Mouse (Mus musculus): Measurements from ENCODE around the gene Radil. TPM values are rescaled to one million over a fixed set of nuclear protein-coding genes. Genes with fewer than 3 reads are reported as not detected.

Gene Radil
- total RNA-seq (2017), result not detected in 2 replicates

GRCm38 (mm10) chr5:142550706-142551652, at the start of gene Radil:
Gene Radil (minus strand): TSS chr5:142551098.
- peak; percentile 95 for ATAC-seq (replicated peaks; ENCODE audit: low read depth, poor library complexity, severe bottlenecking)

GRCm38 (mm10) chr5:142597648-142598390, 46.9 kb upstream of the Radil start:
- no peak for ATAC-seq (replicated peaks; ENCODE audit: low read depth, poor library complexity, severe bottlenecking)

GRCm38 (mm10) chr5:142596723-142597122, 45.8 kb upstream of the Radil start:
- ATAC-seq (replicated peaks; ENCODE audit: low read depth, poor library complexity, severe bottlenecking), result no peak

- ATAC-seq (replicated peaks; ENCODE audit: low read depth, poor library complexity, severe bottlenecking), result no peak
Measured at GRCm38 (mm10) chr5:142595698-142596097, 44.8 kb upstream of the Radil start.

GRCm38 (mm10) chr5:142590953-142591616, 40.2 kb upstream of the Radil start:
- no peak for ATAC-seq (replicated peaks; ENCODE audit: low read depth, poor library complexity, severe bottlenecking)

GRCm38 (mm10) chr5:142583616-142584126, 32.8 kb upstream of the Radil start:
- ATAC-seq (replicated peaks; ENCODE audit: low read depth, poor library complexity, severe bottlenecking), result no peak

GRCm38 (mm10) chr5:142581517-142581916, 30.6 kb upstream of the Radil start:
- peak; percentile 78; the same call in 1 of the 2 replicates for ATAC-seq (replicated peaks; ENCODE audit: low read depth, poor library complexity, severe bottlenecking)

- no peak for ATAC-seq (replicated peaks; ENCODE audit: low read depth, poor library complexity, severe bottlenecking)
Measured at GRCm38 (mm10) chr5:142578192-142578591, 27.3 kb upstream of the Radil start.

GRCm38 (mm10) chr5:142576832-142577231, 25.9 kb upstream of the Radil start:
- ATAC-seq (replicated peaks; ENCODE audit: low read depth, poor library complexity, severe bottlenecking), result no peak

- ATAC-seq (replicated peaks; ENCODE audit: low read depth, poor library complexity, severe bottlenecking), result no peak
Measured at GRCm38 (mm10) chr5:142574323-142575057, 23.6 kb upstream of the Radil start.

GRCm38 (mm10) chr5:142564606-142565005, 13.7 kb upstream of the Radil start:
- no peak for ATAC-seq (replicated peaks; ENCODE audit: low read depth, poor library complexity, severe bottlenecking)

GRCm38 (mm10) chr5:142560261-142560660, 9.4 kb upstream of the Radil start:
- no peak for ATAC-seq (replicated peaks; ENCODE audit: low read depth, poor library complexity, severe bottlenecking)

GRCm38 (mm10) chr5:142557397-142558067, 6.6 kb upstream of the Radil start:
- ATAC-seq (replicated peaks; ENCODE audit: low read depth, poor library complexity, severe bottlenecking), result peak; percentile 63

GRCm38 (mm10) chr5:142556721-142557120, 5.8 kb upstream of the Radil start:
- ATAC-seq (replicated peaks; ENCODE audit: low read depth, poor library complexity, severe bottlenecking), result no peak

- no peak for ATAC-seq (replicated peaks; ENCODE audit: low read depth, poor library complexity, severe bottlenecking)
Measured at GRCm38 (mm10) chr5:142555866-142556265, 5.0 kb upstream of the Radil start.

- ATAC-seq (replicated peaks; ENCODE audit: low read depth, poor library complexity, severe bottlenecking), result no peak
Measured at GRCm38 (mm10) chr5:142549961-142550705, 765 bp downstream of the Radil start.

- ATAC-seq (replicated peaks; ENCODE audit: low read depth, poor library complexity, severe bottlenecking), result no peak
Measured at GRCm38 (mm10) chr5:142549441-142549840, 1.5 kb downstream of the Radil start.

- ATAC-seq (replicated peaks; ENCODE audit: low read depth, poor library complexity, severe bottlenecking), result no peak
Measured at GRCm38 (mm10) chr5:142547066-142547465, 3.8 kb downstream of the Radil start.

Data from common myeloid progenitor, adult 5-6 weeks (primary cell).